Mouse (Mus musculus): ENCODE measurements around the gene Creb5. TPM values are rescaled to one million over a fixed set of nuclear protein-coding genes. Genes with fewer than 3 reads are reported as not detected.

Gene Creb5
- polyA plus RNA-seq, 1 experiment from 2014 or later, result 4.1 TPM

DNA sequence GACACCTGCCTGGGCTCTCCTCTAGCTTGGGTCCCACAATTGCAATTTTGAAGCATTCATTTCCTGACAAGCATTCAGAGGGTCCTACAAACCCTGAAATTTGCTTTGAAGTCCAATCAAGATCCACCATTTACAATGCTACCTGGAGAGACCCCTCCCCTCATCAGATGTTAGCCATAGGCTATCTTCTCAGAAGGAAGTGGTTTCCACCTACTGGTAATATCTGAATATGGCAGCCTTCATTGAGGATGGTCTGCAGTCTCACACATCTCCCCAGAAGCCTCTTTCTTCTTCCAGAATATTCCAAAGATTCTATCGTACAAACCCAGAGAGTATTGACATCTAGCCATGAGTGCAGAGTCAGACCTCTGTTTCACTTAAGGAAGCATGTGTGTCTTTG is 362.7 kb downstream of the Creb5 start:
- 94% methylated on average over 1 of the region's 1 CpGs for WGBS
- H3K27ac ChIP-seq (ENCODE audit: low read depth, low read length), result no peak overlapping the region
- DNase-seq (ENCODE audit: low spot score, missing footprints), result no peak
- no peaks in the 10 kb centered on the region for H3K9me3 ChIP-seq (ENCODE audit: control insufficient read depth, low read length)
- no peaks in the 10 kb centered on the region for H3K27me3 ChIP-seq (ENCODE audit: control insufficient read depth, insufficient read depth, low read length)
- H3K4me1 ChIP-seq (ENCODE audit: control insufficient read depth, insufficient read depth, low read length), result no peaks in the 10 kb centered on the region
- no peak overlapping the region for H3K4me2 ChIP-seq
- H3K4me3 ChIP-seq (ENCODE audit: low read depth, low read length), result no peak overlapping the region
- H3K36me3 ChIP-seq (ENCODE audit: control insufficient read depth, insufficient read depth, low read length), result no peaks in the 10 kb centered on the region
- H3K9ac ChIP-seq (ENCODE audit: low read length), result no peak overlapping the region
- no peak for ATAC-seq (ENCODE audit: low FRiP score)

DNA sequence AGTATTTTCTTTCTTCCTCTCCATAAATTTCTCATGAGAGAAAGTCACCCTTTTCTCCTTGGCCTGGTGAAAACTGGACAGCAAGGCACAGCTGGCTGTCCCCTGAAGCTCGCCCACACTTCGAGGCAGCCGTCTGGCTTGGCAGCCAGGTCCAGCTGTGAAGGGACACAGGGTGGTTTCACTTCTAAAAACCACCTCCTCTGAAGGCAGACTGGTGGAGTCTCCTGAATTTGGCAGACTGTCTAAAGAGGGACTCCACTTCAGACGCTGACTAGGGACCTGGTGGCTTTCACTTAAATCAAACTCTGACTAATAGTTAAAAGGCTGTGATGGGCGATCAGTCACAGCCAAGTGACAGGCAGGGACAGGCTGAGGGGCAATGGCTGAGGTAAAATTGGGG is 365.6 kb downstream of the Creb5 start:
- no peak for DNase-seq (ENCODE audit: low spot score, missing footprints)
- Histone ChIP-seq H3K27me3 (ENCODE audit: control insufficient read depth, insufficient read depth, low read length) (no peaks in the 10 kb centered on the region), H3K36me3 (ENCODE audit: control insufficient read depth, insufficient read depth, low read length) (no peaks in the 10 kb centered on the region), H3K4me1 (ENCODE audit: control insufficient read depth, insufficient read depth, low read length) (no peaks in the 10 kb centered on the region), H3K9ac (ENCODE audit: low read length) (no peak overlapping the region), H3K4me3 (ENCODE audit: low read depth, low read length) (no peak overlapping the region), H3K4me2 (no peak overlapping the region), H3K27ac (ENCODE audit: low read depth, low read length) (no peak overlapping the region), H3K9me3 (ENCODE audit: control insufficient read depth, low read length) (no peaks in the 10 kb centered on the region)
- no peak for ATAC-seq (ENCODE audit: low FRiP score)
- WGBS, result 91% methylated on average over 5 of the region's 5 CpGs

DNA sequence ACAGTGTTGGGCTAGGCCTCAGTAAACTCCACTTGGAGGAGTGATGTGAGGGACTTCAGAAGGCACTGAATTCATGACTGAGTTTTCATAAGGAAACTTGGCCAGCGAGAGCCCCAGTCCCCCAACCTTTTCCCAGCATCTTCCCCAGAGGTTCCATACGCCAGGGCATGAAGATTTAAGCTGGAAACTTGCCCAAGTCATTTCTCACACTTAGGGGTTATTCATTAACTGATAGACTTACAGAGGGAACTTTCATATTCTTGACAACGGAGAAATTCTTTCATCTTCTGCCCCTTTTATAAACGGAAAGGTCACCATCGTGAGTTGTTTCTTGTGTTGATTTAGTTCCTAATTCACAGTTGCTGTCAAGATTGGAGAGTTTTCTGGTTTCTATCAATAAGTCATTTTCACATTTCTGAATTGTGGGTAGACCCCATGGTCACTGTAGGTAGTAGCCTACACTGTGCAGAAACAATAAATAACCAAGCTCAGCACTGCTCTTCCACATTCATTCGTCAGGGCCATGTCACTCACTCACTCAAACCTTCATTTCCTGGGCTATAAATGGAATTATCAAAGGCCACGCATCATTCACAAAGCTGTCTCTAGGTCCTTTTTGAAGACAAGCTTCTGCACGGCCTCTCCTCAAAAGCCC is 366.8 kb downstream of the Creb5 start:
- Histone ChIP-seq H3K9me3 (ENCODE audit: control insufficient read depth, low read length) (no peaks in the 10 kb centered on the region), H3K27me3 (ENCODE audit: control insufficient read depth, insufficient read depth, low read length) (no peaks in the 10 kb centered on the region), H3K4me2 (no peak overlapping the region), H3K4me3 (ENCODE audit: low read depth, low read length) (no peak overlapping the region), H3K4me1 (ENCODE audit: control insufficient read depth, insufficient read depth, low read length) (no peaks in the 10 kb centered on the region), H3K36me3 (ENCODE audit: control insufficient read depth, insufficient read depth, low read length) (no peaks in the 10 kb centered on the region), H3K27ac (ENCODE audit: low read depth, low read length) (no peak overlapping the region), H3K9ac (ENCODE audit: low read length) (no peak overlapping the region)
- DNase-seq (ENCODE audit: low spot score, missing footprints) (no peak), ATAC-seq (ENCODE audit: low FRiP score) (no peak)
- WGBS, result 90% methylated on average over 8 of the region's 8 CpGs

DNA sequence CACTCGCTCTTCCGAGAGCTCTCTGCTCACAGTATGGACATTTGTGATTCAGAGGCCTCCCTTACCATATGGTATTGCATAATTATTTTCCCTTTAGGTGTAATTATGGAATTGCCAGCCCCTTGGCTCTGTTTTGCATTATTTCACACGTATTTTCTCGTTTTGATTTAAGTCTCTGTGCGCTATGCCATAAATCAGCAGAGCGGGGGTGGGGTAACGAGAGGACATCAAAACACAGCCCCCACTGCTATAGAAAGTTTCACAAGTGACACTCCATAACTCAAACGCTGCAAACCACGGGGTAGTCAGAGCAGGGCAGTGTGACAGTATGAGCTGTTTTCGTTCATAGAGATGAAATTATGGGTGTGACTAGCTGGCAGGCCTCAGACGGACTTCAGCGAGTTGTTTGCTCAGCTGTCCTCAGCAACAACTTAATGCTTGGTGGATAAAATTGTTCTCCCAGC is 367.3 kb downstream of the Creb5 start:
- Histone ChIP-seq H3K9me3 (ENCODE audit: control insufficient read depth, low read length) (no peaks in the 10 kb centered on the region), H3K36me3 (ENCODE audit: control insufficient read depth, insufficient read depth, low read length) (no peaks in the 10 kb centered on the region), H3K4me3 (ENCODE audit: low read depth, low read length) (no peak overlapping the region), H3K27ac (ENCODE audit: low read depth, low read length) (no peak overlapping the region), H3K4me2 (no peak overlapping the region), H3K27me3 (ENCODE audit: control insufficient read depth, insufficient read depth, low read length) (no peaks in the 10 kb centered on the region), H3K4me1 (ENCODE audit: control insufficient read depth, insufficient read depth, low read length) (no peaks in the 10 kb centered on the region), H3K9ac (ENCODE audit: low read length) (no peak overlapping the region)
- WGBS, result 79% methylated on average over 12 of the region's 12 CpGs
- ATAC-seq (ENCODE audit: low FRiP score), result no peak
- no peak for DNase-seq (ENCODE audit: low spot score, missing footprints)

GRCm38 (mm10) chr6:53656466-53656865 is 369.4 kb downstream of the Creb5 start:
- Histone ChIP-seq H3K9me3 (ENCODE audit: control insufficient read depth, low read length) (no peaks in the 10 kb centered on the region), H3K36me3 (ENCODE audit: control insufficient read depth, insufficient read depth, low read length) (no peaks in the 10 kb centered on the region), H3K27ac (ENCODE audit: low read depth, low read length) (no peak overlapping the region), H3K4me1 (ENCODE audit: control insufficient read depth, insufficient read depth, low read length) (no peaks in the 10 kb centered on the region), H3K4me2 (no peak overlapping the region), H3K9ac (ENCODE audit: low read length) (no peak overlapping the region), H3K4me3 (ENCODE audit: low read depth, low read length) (no peak overlapping the region), H3K27me3 (ENCODE audit: control insufficient read depth, insufficient read depth, low read length) (no peaks in the 10 kb centered on the region)
- no peak for DNase-seq (ENCODE audit: low spot score, missing footprints)
- no peak for ATAC-seq (ENCODE audit: low FRiP score)
- over 99% methylated on average over 3 of the region's 3 CpGs for WGBS

- no peak for ATAC-seq (ENCODE audit: low FRiP score)
- Histone ChIP-seq H3K9me3 (ENCODE audit: control insufficient read depth, low read length) (no peaks in the 10 kb centered on the region), H3K9ac (ENCODE audit: low read length) (no peak overlapping the region), H3K27me3 (ENCODE audit: control insufficient read depth, insufficient read depth, low read length) (no peaks in the 10 kb centered on the region), H3K4me1 (ENCODE audit: control insufficient read depth, insufficient read depth, low read length) (no peaks in the 10 kb centered on the region), H3K4me3 (ENCODE audit: low read depth, low read length) (no peak overlapping the region), H3K27ac (ENCODE audit: low read depth, low read length) (no peak overlapping the region), H3K36me3 (ENCODE audit: control insufficient read depth, insufficient read depth, low read length) (no peaks in the 10 kb centered on the region), H3K4me2 (no peak overlapping the region)
- DNase-seq (ENCODE audit: low spot score, missing footprints), result no peak
- 77% methylated on average over 4 of the region's 4 CpGs for WGBS
Measured at GRCm38 (mm10) chr6:53657483-53657882, 370.4 kb downstream of the Creb5 start.

- H3K27me3 ChIP-seq (ENCODE audit: control insufficient read depth, insufficient read depth, low read length), result no peaks in the 10 kb centered on the region
- no peaks in the 10 kb centered on the region for H3K36me3 ChIP-seq (ENCODE audit: control insufficient read depth, insufficient read depth, low read length)
- no peaks in the 10 kb centered on the region for H3K9me3 ChIP-seq (ENCODE audit: control insufficient read depth, low read length)
- 88% methylated on average over 11 of the region's 11 CpGs for WGBS
- H3K4me2 ChIP-seq, result no peak overlapping the region
- no peak for ATAC-seq (ENCODE audit: low FRiP score)
- H3K27ac ChIP-seq (ENCODE audit: low read depth, low read length), result no peak overlapping the region
- no peak overlapping the region for H3K4me3 ChIP-seq (ENCODE audit: low read depth, low read length)
- H3K4me1 ChIP-seq (ENCODE audit: control insufficient read depth, insufficient read depth, low read length), result no peaks in the 10 kb centered on the region
- H3K9ac ChIP-seq (ENCODE audit: low read length), result no peak overlapping the region
- no peak for DNase-seq (ENCODE audit: low spot score, missing footprints)
Measured at GRCm38 (mm10) chr6:53662858-53663833, 376.1 kb downstream of the Creb5 start.

DNA sequence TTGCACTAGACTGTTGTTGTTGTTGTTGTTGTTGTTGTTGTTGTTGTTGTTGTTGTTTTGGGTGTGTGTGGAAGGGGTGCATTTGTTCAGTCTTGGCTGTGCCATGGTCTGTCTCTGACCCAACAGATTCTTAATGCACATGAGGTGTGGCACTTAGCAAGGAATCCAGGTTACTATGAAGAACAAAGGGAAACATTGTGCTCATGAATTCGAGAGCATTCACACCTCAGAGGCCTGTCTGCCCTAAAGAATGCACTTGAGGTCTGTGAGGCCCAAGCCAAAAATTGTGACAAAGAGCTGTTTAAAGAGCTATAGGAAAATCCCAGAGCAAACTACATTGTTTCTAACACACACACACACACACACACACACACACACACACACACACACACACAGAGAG is 377.7 kb downstream of the Creb5 start:
- Histone ChIP-seq H3K9ac (ENCODE audit: low read length) (no peak overlapping the region), H3K27ac (ENCODE audit: low read depth, low read length) (no peak overlapping the region), H3K27me3 (ENCODE audit: control insufficient read depth, insufficient read depth, low read length) (no peaks in the 10 kb centered on the region), H3K4me2 (no peak overlapping the region), H3K9me3 (ENCODE audit: control insufficient read depth, low read length) (no peaks in the 10 kb centered on the region), H3K4me1 (ENCODE audit: control insufficient read depth, insufficient read depth, low read length) (no peaks in the 10 kb centered on the region), H3K4me3 (ENCODE audit: low read depth, low read length) (no peak overlapping the region), H3K36me3 (ENCODE audit: control insufficient read depth, insufficient read depth, low read length) (no peaks in the 10 kb centered on the region)
- 50% methylated on average over 1 of the region's 1 CpGs for WGBS
- DNase-seq (ENCODE audit: low spot score, missing footprints), result no peak
- ATAC-seq (ENCODE audit: low FRiP score), result no peak

DNA sequence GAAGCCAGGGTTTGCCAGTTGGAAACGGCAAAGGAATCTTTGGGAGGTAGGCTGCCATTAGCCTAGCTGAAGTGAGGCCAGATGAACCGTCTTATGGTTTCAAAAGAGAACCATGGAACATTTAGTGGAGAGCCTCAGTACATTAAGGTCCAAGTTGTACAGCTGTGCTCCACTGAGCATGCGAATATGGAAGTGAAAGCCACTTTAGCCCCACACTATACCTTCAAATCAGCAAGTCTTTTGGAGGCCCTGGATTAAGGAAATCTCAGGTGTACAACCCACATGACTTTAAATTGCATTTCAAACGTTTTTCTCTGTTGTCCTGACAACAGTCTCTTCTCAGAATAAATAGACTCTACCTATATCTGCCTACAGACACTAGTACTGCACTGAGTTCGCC is 379.4 kb downstream of the Creb5 start:
- ATAC-seq (ENCODE audit: low FRiP score) (no peak), DNase-seq (ENCODE audit: low spot score, missing footprints) (no peak)
- Histone ChIP-seq H3K36me3 (ENCODE audit: control insufficient read depth, insufficient read depth, low read length) (no peaks in the 10 kb centered on the region), H3K9me3 (ENCODE audit: control insufficient read depth, low read length) (no peaks in the 10 kb centered on the region), H3K4me3 (ENCODE audit: low read depth, low read length) (no peak overlapping the region), H3K27me3 (ENCODE audit: control insufficient read depth, insufficient read depth, low read length) (no peaks in the 10 kb centered on the region), H3K9ac (ENCODE audit: low read length) (no peak overlapping the region), H3K27ac (ENCODE audit: low read depth, low read length) (no peak overlapping the region), H3K4me2 (no peak overlapping the region), H3K4me1 (ENCODE audit: control insufficient read depth, insufficient read depth, low read length) (no peaks in the 10 kb centered on the region)
- 84% methylated on average over 5 of the region's 5 CpGs for WGBS
